Mouse (Mus musculus) intestine, embryonic 16.5 days (tissue): Measurements from ENCODE around the gene Slc17a8. TPM values are rescaled to one million over a fixed set of nuclear protein-coding genes. Genes with fewer than 3 reads are reported as not detected.
A peak's percentile ranks its signal among the peaks of the same experiment; 100 is the strongest.

ENCODE experiments used
- ATAC-seq: fragments of 200-750 bp; cut with Nextera tagmentation; 2 replicates; pipeline ENCODE4 v1.8.0; 2017; ENCODE audit warnings: moderate TSS enrichment, moderate library complexity
- H3K27ac ChIP-seq: fragments of 300-500 bp; sonication (generic); 2 replicates; pipeline ENCODE4 v1.5.1; 2014; ENCODE audit warnings: mild to moderate bottlenecking, low read length
- H3K27me3 ChIP-seq: fragments of 300-500 bp; sonication (generic); replicated peaks from 2 replicates; pipeline ENCODE4 v1.6.1; 2014; ENCODE audit warnings: low read length, control low read depth, mixed read lengths; ENCODE audit not compliant: control insufficient read depth, insufficient read depth
- H3K36me3 ChIP-seq: fragments of 300-500 bp; sonication (generic); 2 replicates; pipeline ENCODE4 v1.6.1; 2014; ENCODE audit warnings: low read length, control low read depth; ENCODE audit not compliant: control insufficient read depth, insufficient read depth
- H3K4me1 ChIP-seq: fragments of 300-500 bp; sonication (generic); 2 replicates; pipeline ENCODE4 v1.6.1; 2014; ENCODE audit warnings: low read length, control low read depth, mixed read lengths; ENCODE audit not compliant: control insufficient read depth, insufficient read depth
- H3K4me2 ChIP-seq: fragments of 300-500 bp; sonication (generic); 2 replicates; pipeline ENCODE4 v1.6.1; 2014; ENCODE audit warnings: low read depth, low read length, control low read depth
- H3K4me3 ChIP-seq: fragments of 300-500 bp; sonication (generic); 2 replicates; pipeline ENCODE4 v1.5.1; 2014; ENCODE audit warnings: mild to moderate bottlenecking, low read length
- H3K9ac ChIP-seq: fragments of 300-500 bp; sonication (generic); 2 replicates; pipeline ENCODE4 v1.6.1; 2014; ENCODE audit warnings: low read depth, low read length
- H3K9me3 ChIP-seq: fragments of 300-500 bp; sonication (generic); 2 replicates; pipeline ENCODE4 v1.6.1; 2016; ENCODE audit warnings: low read length, control low read depth; ENCODE audit not compliant: control insufficient read depth
- WGBS: fragments of 180-500 bp; shearing (Covaris S2); extraction: QIAGEN DNeasy Blood & Tissue Kit; methylation state at CpG from one replicate; pipeline ENCODE4 v1.1.7; 2014; 5-methylcytosine and 5-hydroxymethylcytosine counted together
- polyA plus RNA-seq: library from polyadenylated mRNA; unstranded; fragments of >200 nt; fragmentation: Nextera tagmentation; extraction: Ambion mirVana; gene quantifications from 2 replicates; pipeline ENCODE4 v1.2.1, GENCODE M21; 2015

The Slc17a8 gene
- polyA plus RNA-seq, 1 experiment from 2014 or later: 0.13 TPM

GRCm38 (mm10) chr10:89546989-89547388 is 74.1 kb downstream of the Slc17a8 start:
- no peak overlapping the region for H3K4me3 ChIP-seq
- no peaks in the 10 kb centered on the region for H3K27me3 ChIP-seq
- no peaks in the 10 kb centered on the region for H3K36me3 ChIP-seq
- H3K9ac ChIP-seq: no peak overlapping the region
- no peak overlapping the region for H3K4me2 ChIP-seq
- H3K9me3 ChIP-seq: no peaks in the 10 kb centered on the region
- 74% methylated on average over 2 of the region's 2 CpGs for WGBS
- H3K4me1 ChIP-seq: no peaks in the 10 kb centered on the region
- H3K27ac ChIP-seq: no peak overlapping the region
- ATAC-seq: no peak

GRCm38 (mm10) chr10:89543867-89544266 is 77.2 kb downstream of the Slc17a8 start:
- 69% methylated on average over 6 of the region's 6 CpGs for WGBS
- Histone ChIP-seq H3K27ac (no peak overlapping the region), H3K9ac (no peak overlapping the region), H3K4me2 (no peak overlapping the region), H3K36me3 (no peaks in the 10 kb centered on the region), H3K4me1 (no peaks in the 10 kb centered on the region), H3K9me3 (no peaks in the 10 kb centered on the region), H3K4me3 (no peak overlapping the region), H3K27me3 (no peaks in the 10 kb centered on the region)
- no peak for ATAC-seq

GRCm38 (mm10) chr10:89542321-89542720 is 78.7 kb downstream of the Slc17a8 start:
- 83% methylated on average over 3 of the region's 3 CpGs for WGBS
- no peak overlapping the region for H3K4me2 ChIP-seq
- no peak overlapping the region for H3K27ac ChIP-seq
- no peaks in the 10 kb centered on the region for H3K4me1 ChIP-seq
- H3K4me3 ChIP-seq: no peak overlapping the region
- no peak overlapping the region for H3K9ac ChIP-seq
- H3K27me3 ChIP-seq: no peaks in the 10 kb centered on the region
- no peaks in the 10 kb centered on the region for H3K36me3 ChIP-seq
- no peaks in the 10 kb centered on the region for H3K9me3 ChIP-seq
- ATAC-seq: no peak

GRCm38 (mm10) chr10:89532929-89533727 is 87.9 kb downstream of the Slc17a8 start, which contains the start of gene Nr1h4:
Nr1h4 (minus strand) TSS chr10:89533585.
- H3K4me1 ChIP-seq: peaks cover 19% of the 10 kb centered on the region
- H3K4me2 ChIP-seq: peak within 1 kb of the TSS; percentile 49
- 44% methylated on average over 17 of the region's 17 CpGs for WGBS
- H3K27me3 ChIP-seq: no peaks in the 10 kb centered on the region
- H3K27ac ChIP-seq: peak within 1 kb of the TSS; percentile 66
- peak within 1 kb of the TSS; percentile 57 for H3K9ac ChIP-seq
- H3K4me3 ChIP-seq: peak within 1 kb of the TSS; percentile 26
- peak; percentile 82 for ATAC-seq
- H3K9me3 ChIP-seq: no peaks in the 10 kb centered on the region
- no peaks in the 10 kb centered on the region for H3K36me3 ChIP-seq

GRCm38 (mm10) chr10:89532451-89532850 is 88.6 kb downstream of the Slc17a8 start:
- Histone ChIP-seq H3K9me3 (no peaks in the 10 kb centered on the region), H3K27me3 (no peaks in the 10 kb centered on the region), H3K4me1 (peaks cover 19% of the 10 kb centered on the region), H3K9ac (no peak overlapping the region), H3K36me3 (no peaks in the 10 kb centered on the region), H3K4me3 (no peak overlapping the region; the same call in 1 of the 2 replicates), H3K4me2 (peak overlapping the region; percentile 49; the same call in 1 of the 2 replicates), H3K27ac (peak overlapping the region; percentile 57; the same call in 1 of the 2 replicates)
- 79% methylated on average over 5 of the region's 5 CpGs for WGBS
- no peak for ATAC-seq

GRCm38 (mm10) chr10:89531976-89532375 is 89.1 kb downstream of the Slc17a8 start:
- H3K36me3 ChIP-seq: no peaks in the 10 kb centered on the region
- no peak overlapping the region for H3K4me2 ChIP-seq
- no peak overlapping the region for H3K27ac ChIP-seq
- no peak for ATAC-seq
- no peak overlapping the region for H3K9ac ChIP-seq
- WGBS: 77% methylated on average over 2 of the region's 2 CpGs
- H3K27me3 ChIP-seq: no peaks in the 10 kb centered on the region
- H3K4me1 ChIP-seq: peaks cover 22% of the 10 kb centered on the region
- no peaks in the 10 kb centered on the region for H3K9me3 ChIP-seq
- no peak overlapping the region for H3K4me3 ChIP-seq

GRCm38 (mm10) chr10:89531194-89531634 is 89.8 kb downstream of the Slc17a8 start:
- H3K4me1 ChIP-seq: peaks cover 22% of the 10 kb centered on the region
- H3K4me2 ChIP-seq: no peak overlapping the region
- no peaks in the 10 kb centered on the region for H3K36me3 ChIP-seq
- no peak overlapping the region for H3K27ac ChIP-seq
- no peaks in the 10 kb centered on the region for H3K27me3 ChIP-seq
- no peak overlapping the region for H3K9ac ChIP-seq
- no peaks in the 10 kb centered on the region for H3K9me3 ChIP-seq
- WGBS: 63% methylated on average over 5 of the region's 5 CpGs
- no peak overlapping the region for H3K4me3 ChIP-seq
- ATAC-seq: peak; percentile 24

- Histone ChIP-seq H3K9me3 (no peaks in the 10 kb centered on the region), H3K9ac (no peak overlapping the region), H3K36me3 (no peaks in the 10 kb centered on the region), H3K27ac (0 out of 2 replicates have a peak overlapping the region, but pooled peaks have one; percentile 28), H3K4me3 (no peak overlapping the region), H3K4me1 (peaks cover 4% of the 10 kb centered on the region; the same call in 1 of the 2 replicates), H3K27me3 (no peaks in the 10 kb centered on the region), H3K4me2 (no peak overlapping the region)
- WGBS: 66% methylated on average over 5 of the region's 5 CpGs
- peak; percentile 47 for ATAC-seq
These were observed 94.0 kb downstream of the Slc17a8 start for GRCm38 (mm10) chr10:89527054-89527453.

GRCm38 (mm10) chr10:89525823-89526222 is 95.2 kb downstream of the Slc17a8 start:
- no peaks in the 10 kb centered on the region for H3K9me3 ChIP-seq
- 67% methylated on average over 2 of the region's 2 CpGs for WGBS
- no peak overlapping the region for H3K4me2 ChIP-seq
- no peak overlapping the region for H3K27ac ChIP-seq
- no peak overlapping the region for H3K9ac ChIP-seq
- no peak for ATAC-seq
- H3K4me1 ChIP-seq: peaks cover 7% of the 10 kb centered on the region; the same call in 1 of the 2 replicates
- no peak overlapping the region for H3K4me3 ChIP-seq
- no peaks in the 10 kb centered on the region for H3K36me3 ChIP-seq
- no peaks in the 10 kb centered on the region for H3K27me3 ChIP-seq
